ENCODE assay signal across 10 mouse cellular contexts in the genomic region with DNA sequence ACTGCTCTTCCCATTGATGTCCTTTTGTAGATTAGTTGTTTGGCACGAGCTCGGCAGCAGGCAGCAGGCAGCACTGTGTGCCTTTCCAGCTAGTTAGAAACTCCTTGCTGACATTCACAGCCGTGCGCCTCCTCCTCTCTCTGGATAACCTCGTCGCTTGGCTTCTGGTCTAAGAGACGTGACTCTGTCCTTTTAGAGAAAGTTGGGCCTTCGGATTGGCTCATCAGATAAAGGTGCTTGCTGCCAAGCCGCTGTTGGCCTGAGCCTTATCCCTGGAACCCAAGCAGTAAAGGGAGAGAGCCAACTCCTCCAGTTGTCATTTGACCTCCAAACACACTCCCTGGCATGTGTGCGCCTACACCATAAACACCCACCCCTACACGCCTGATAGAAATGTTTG.
DNase-seq lines count a peak whose midpoint lies in the region; TF ChIP-seq lines count a peak whose summit lies in the region.
"Had no signal": no experiment of that assay in that cellular context is flagged by ENCODE, and none has a peak within 500 bp of the region (broad histone marks: within the 10 kb centered on the region; RNA-seq: fewer than 3 reads in every experiment).

No protein-coding gene starts in this region.

- intact Hi-C loops in gastrocnemius, adult 2 months (cut with DNase I), result loop anchor here (10.0 kb wide), 2 partner anchors 156 to 314 kb away; a partner anchor contains a TSS

- DNase-seq in kidney, postnatal 36 days, result peak; percentile 16 to 40
- no peak for DNase-seq in kidney, adult 8-10 months
- peak; percentile 87 for DNase-seq in gastrocnemius, adult 2 months
- DNase-seq in heart, adult 9 months (ENCODE audit: low spot score in 2 of 2), result peak; percentile 65 to 72
- DNase-seq in ovary, postnatal 36 days (ENCODE audit: low spot score), result peak; percentile 52
- no peak for DNase-seq in B cell, adult 2 months
- DNase-seq in embryo, embryonic 11 days, result no peak
- DNase-seq: liver; retina, postnatal 1 day; thymus, postnatal 14 days had no signal

- peak overlapping the region; percentile 78 for H3K27ac ChIP-seq in gastrocnemius, adult 2 months

- no peak for TF ChIP-seq CTCF in gastrocnemius, adult 2 months (IDR thresholded peaks at IDR 0.05)

- no peak overlapping the region for H3K4me3 ChIP-seq in gastrocnemius, adult 2 months

Comparison
In these comparisons a context has a peak if more than half of its experiments do, and no peak if none do; other contexts are left out.
1. DNase-seq: peak in kidney, postnatal 36 days (2 of 2), gastrocnemius, adult 2 months (single experiment), heart, adult 9 months (2 of 2) and ovary, postnatal 36 days (single experiment); none in kidney, adult 8-10 months (0 of 2), B cell, adult 2 months (0 of 2) and embryo, embryonic 11 days (single experiment).